Mouse (Mus musculus) cerebellum, adult 2 months (tissue): ENCODE data around the gene P2ry6. TPM values are rescaled to one million over a fixed set of nuclear protein-coding genes. Genes with fewer than 3 reads are reported as not detected.

Experiments used
- DNase-seq, 2 experiments: peaks; one replicate each; pipeline ENCODE4 v3.0.0; 2021
- H3K27ac ChIP-seq: fragments of 200-500 bp; 2 replicates; pipeline ENCODE4 v1.5.1; 2012; ENCODE audit warnings: low read length, control low read depth, inconsistent platforms; ENCODE audit not compliant: insufficient read depth
- H3K27me3 ChIP-seq: fragments of 200-500 bp; 2 replicates; pipeline ENCODE4 v1.6.1; 2012; ENCODE audit warnings: inconsistent platforms, mild to moderate bottlenecking, low read length, moderate library complexity; ENCODE audit not compliant: control insufficient read depth, insufficient read depth
- H3K4me1 ChIP-seq: fragments of 200-500 bp; 2 replicates; pipeline ENCODE4 v1.6.1; 2011; ENCODE audit warnings: low read length; ENCODE audit not compliant: control insufficient read depth, insufficient read depth
- H3K4me3 ChIP-seq: fragments of 200-500 bp; replicated peaks from 2 replicates; pipeline ENCODE3; 2011; ENCODE audit warnings: mild to moderate bottlenecking, low read depth, low read length, control low read depth; ENCODE audit not compliant: insufficient read depth
- CTCF ChIP-seq: fragments of 200-500 bp; IDR thresholded peaks from 2 replicates; pipeline ENCODE4 v1.5.1; 2011; ENCODE audit warnings: low read depth, mild to moderate bottlenecking, control low read depth, low read length, moderate library complexity, borderline replicate concordance; ENCODE audit not compliant: insufficient read depth
- POLR2A ChIP-seq: fragments of 200-500 bp; IDR thresholded peaks from 2 replicates; pipeline ENCODE4 v1.6.1; 2011; ENCODE audit warnings: low read length, control low read depth, borderline replicate concordance; ENCODE audit not compliant: insufficient read depth
- WGBS: fragments of 180-500 bp; shearing (Covaris S2); methylation state at CpG from one replicate; pipeline ENCODE4 v1.1.7; 2018; 5-methylcytosine and 5-hydroxymethylcytosine counted together
- polyA plus RNA-seq: library from polyadenylated mRNA; depleted of rRNA; stranded (reverse); fragments of >200 nt; gene quantifications from 2 replicates; pipeline ENCODE4 v1.2.3, GENCODE M21; 2012; rRNA removed

P2ry6 gene
- polyA plus RNA-seq, 1 experiment, result 1.1 TPM

DNA sequence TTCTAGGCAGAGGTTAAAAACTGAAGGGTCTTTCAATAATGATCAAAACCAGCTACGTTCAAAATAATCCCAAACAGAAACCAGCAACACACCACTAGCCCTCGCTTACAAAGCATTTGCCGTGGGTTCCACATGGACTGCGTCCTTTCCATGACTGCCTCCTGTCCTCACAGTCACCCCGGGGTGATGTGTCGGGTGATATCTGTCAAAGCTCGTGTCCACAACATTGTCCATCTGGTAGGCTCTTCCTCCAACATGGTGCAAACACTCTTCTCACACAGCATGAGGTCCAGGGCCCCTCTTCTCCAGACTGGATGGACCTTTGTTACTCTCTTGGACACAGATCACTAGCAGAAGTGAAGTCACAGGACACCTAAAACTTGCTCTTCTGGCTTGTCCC lies 69.4 kb downstream of the P2ry6 start:
- Histone ChIP-seq H3K4me1 (no peaks in the 10 kb centered on the region), H3K27me3 (no peaks in the 10 kb centered on the region), H3K27ac (no peak overlapping the region), H3K4me3 (no peak overlapping the region)
- TF ChIP-seq POLR2A (no peak), CTCF (no peak)
- 67% methylated on average over 7 of the region's 7 CpGs for WGBS
- DNase-seq, result no peak

DNA sequence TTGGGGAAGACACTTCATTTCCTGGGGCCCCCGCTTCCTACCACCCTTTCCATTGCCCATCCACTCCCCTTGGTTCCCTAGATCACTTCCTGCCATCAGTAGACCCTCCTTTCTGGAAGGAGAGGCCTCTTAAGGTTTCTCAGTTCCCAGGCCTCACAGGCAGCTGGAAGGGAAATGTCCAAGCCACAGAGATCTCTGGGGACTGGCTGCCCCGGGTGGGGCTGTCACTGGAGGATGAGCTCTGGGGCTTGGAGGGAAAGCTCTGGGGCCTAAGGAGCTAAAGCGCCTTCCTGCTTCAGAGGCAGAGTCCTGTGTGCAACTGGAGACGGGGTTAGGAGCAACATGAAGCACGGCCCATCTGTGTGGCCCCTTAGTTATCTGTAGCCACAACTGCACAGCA lies 69.8 kb downstream of the P2ry6 start:
- DNase-seq, result no peak
- H3K27me3 ChIP-seq, result no peaks in the 10 kb centered on the region
- 84% methylated on average over 5 of the region's 5 CpGs for WGBS
- H3K4me3 ChIP-seq, result no peak overlapping the region
- H3K27ac ChIP-seq, result no peak overlapping the region
- H3K4me1 ChIP-seq, result no peaks in the 10 kb centered on the region
- TF ChIP-seq POLR2A (no peak), CTCF (no peak)

DNA sequence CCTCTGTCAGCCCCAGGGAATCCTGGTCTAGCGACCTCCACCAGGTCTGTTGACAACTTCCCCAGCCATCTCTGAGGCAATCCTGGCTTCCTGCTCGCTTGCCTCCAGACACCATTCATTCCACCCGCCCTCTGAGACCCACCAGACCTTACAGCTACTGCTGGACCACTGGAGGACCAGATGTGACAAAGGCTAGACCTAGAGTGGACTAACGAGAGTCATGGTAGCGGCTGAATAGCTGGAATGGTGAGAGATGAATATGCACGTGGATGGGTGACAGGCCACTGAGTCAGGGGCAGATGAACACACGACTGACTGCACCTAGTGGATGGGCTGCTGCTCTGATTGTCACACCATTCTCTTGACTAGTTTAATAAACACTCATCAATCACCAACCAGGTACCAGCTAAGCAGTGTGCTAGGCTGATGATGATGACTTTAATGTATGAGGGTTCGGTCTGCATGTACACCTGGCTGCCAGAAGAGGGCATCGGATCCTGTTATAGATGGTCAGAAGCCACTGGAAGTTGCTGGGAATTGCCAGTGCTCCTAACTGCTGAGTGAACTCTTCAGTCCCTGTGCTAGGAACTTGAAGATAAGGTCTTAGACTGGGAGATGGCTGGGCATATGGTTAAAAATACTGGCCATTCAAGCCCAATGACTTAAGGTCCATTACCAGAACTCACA lies 71.9 kb downstream of the P2ry6 start:
- H3K27me3 ChIP-seq, result no peaks in the 10 kb centered on the region
- H3K4me1 ChIP-seq, result no peaks in the 10 kb centered on the region
- TF ChIP-seq CTCF (peak; percentile 52; the same call in 1 of the 2 replicates), POLR2A (no peak)
- H3K4me3 ChIP-seq, result no peak overlapping the region
- no peak for DNase-seq
- 78% methylated on average over 9 of the region's 9 CpGs for WGBS
- H3K27ac ChIP-seq, result no peak overlapping the region

DNA sequence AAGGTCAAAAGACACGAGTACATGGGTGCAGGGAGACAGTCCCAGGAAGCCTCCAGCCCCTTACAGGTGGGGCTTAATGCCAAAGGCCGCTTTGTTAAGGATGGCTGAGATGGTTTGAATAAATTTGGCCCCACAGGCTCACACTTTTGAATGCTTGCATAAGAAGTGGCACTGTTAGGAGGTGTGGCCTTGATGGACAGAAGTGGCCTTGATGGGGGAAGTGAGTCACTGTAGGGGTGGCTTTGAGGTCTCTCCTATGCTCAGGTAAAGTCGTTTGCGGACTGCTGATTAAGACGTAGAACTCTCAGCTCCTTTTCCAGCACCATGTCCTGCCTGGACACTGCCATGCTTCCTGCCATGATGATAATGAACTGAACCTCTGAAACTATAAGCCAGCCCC lies 76.6 kb downstream of the P2ry6 start:
- TF ChIP-seq POLR2A, result no peak
- 76% methylated on average over 5 of the region's 5 CpGs for WGBS

DNA sequence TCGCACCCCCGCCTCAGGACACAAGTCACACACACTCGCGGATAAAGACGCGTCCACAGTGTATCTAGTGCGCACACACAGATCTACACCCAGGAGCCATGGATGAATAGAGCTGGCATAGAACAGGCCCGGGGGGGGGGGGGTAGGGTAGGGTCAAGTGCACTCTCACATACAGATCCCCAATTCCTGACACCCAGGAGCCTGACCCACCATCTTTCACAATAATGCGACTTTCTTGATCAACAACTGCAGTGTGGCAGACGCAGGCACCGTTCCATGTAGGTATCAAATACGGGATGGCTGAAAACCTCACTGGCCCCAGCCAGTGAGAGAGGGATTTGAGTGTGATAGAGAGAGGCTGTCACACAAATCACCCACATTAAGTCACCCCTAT lies 79.6 kb downstream of the P2ry6 start:
- no peak for TF ChIP-seq POLR2A
- TF ChIP-seq CTCF, result no peak
- H3K27me3 ChIP-seq, result no peaks in the 10 kb centered on the region
- H3K27ac ChIP-seq, result peak overlapping the region; percentile 86
- WGBS, result 4% methylated on average over 12 of the region's 12 CpGs
- no peak for DNase-seq
- no peaks in the 10 kb centered on the region; the same call in none of the 2 replicates for H3K4me1 ChIP-seq
- H3K4me3 ChIP-seq, result peak overlapping the region; percentile 99

More for the DNA sequence above, 76.6 kb downstream of the P2ry6 start:
- DNase-seq, result no peak
- Histone ChIP-seq H3K4me3 (no peak overlapping the region), H3K4me1 (no peaks in the 10 kb centered on the region), H3K27ac (no peak overlapping the region), H3K27me3 (no peaks in the 10 kb centered on the region)

DNA sequence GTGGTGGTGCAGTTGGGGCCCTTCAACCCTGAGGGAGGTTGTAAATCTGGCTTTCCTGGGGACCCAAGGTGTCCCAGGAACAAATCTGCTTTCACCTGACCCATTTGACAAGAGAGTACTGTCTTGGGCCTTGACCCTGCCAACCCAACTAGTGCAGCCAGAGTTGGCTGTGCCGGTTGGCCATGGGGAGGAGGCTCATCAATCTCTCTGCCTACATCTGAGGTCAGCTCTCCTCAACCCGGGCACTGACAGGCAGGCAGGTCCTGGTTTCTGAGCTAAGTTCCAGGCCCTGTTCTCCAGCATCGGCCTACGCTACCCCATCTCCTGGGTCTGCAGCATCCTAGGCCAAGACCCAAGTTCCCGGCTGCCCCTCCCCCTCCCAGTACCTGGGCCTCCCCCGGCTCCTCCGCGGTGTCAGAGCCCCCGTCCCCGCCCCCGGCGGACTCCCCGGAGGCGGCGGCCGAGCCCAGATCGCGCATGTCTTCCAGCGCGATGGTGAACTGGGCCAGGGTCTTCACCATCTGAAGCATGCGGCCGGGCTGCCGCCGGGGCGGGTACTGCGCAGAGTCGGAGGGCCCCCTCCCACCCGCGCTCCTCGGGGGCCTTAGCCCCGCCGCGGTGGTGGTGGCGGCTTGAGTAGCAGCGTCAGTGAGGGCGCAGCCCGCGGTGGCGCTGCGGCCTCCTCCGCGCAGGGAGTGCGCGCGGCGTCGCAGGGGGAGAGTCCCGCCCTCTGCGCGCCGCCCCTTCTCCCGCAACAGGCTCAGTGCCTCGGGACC lies 80.2 kb downstream of the P2ry6 start:
- Histone ChIP-seq H3K27ac (peak overlapping the region; percentile 86), H3K27me3 (no peaks in the 10 kb centered on the region), H3K4me1 (no peaks in the 10 kb centered on the region; the same call in none of the 2 replicates), H3K4me3 (peak overlapping the region; percentile 99)
- peak; percentile 72 to 76 for DNase-seq
- TF ChIP-seq POLR2A (peak; percentile 43; the same call in 1 of the 2 replicates), CTCF (no peak)
- WGBS, result 2% methylated on average over 45 of the region's 53 CpGs

DNA sequence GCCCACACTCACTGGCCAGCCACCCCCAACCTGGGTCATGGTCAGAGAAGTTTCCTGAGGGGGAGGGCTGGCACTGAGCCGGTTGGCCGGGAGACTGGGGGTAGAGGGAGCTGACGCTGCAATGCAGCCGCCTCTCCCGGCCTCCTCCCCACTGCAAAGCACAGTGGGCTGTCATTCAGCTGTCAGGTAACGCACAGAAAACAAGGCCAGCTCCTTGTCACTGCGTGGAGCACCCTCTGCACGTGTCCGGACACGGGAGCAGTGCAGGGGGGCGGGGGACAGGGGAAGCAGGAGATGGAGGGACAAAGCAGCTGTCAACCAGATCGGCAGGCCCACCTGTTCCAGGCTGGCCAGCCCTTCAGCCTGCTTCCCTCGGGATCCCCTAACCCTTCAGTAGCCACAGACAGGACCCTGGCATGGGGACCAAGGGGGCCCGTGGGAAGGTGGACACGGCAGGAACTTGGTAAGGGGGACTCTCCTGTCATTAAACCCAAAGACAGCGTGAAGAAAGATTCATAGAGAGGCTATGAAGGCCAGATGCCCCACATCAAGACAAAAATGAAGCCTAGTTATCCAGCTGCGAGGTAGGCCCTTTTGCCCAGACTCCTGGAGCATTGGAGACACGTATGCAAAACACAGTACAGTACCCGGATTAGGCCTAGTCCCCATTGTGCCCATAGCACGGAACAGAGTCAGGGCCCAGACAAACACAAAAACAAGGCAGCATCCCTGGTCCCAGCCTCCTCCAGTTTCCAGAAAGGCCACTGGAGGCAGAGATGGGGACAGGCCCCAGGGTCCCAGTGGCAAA lies 81.0 kb downstream of the P2ry6 start:
- Histone ChIP-seq H3K4me1 (no peaks in the 10 kb centered on the region; the same call in none of the 2 replicates), H3K4me3 (peak overlapping the region; percentile 99), H3K27ac (peak overlapping the region; percentile 56), H3K27me3 (no peaks in the 10 kb centered on the region)
- peak; percentile 55 to 58 for DNase-seq
- WGBS, result 21% methylated on average over 20 of the region's 20 CpGs
- no peak for TF ChIP-seq POLR2A
- TF ChIP-seq CTCF, result no peak

Other genes with a start within 250 kb of the P2ry6 start
- gene Relt, start 111.2 kb downstream of the P2ry6 start, polyA plus RNA-seq, result 24.8 and 29.2 TPM in 2 replicates
- gene Arhgef17, start 42.5 kb downstream of the P2ry6 start, polyA plus RNA-seq, result 70.0 and 71.4 TPM in 2 replicates
- 0.75 and 0.76 TPM in 2 replicates for gene P2ry2, start 38.2 kb upstream of the P2ry6 start, polyA plus RNA-seq
- gene Fchsd2, start 118.2 kb upstream of the P2ry6 start, polyA plus RNA-seq, result 27.6 and 29.3 TPM in 2 replicates